Mouse (Mus musculus): ENCODE data around the gene Stx6. TPM values are rescaled to one million over a fixed set of nuclear protein-coding genes. Genes with fewer than 3 reads are reported as not detected.

Gene Stx6
- total and polyA plus RNA-seq, 3 experiments, result 19.0 to 23.0 (median 22.2) TPM

GRCm38 (mm10) chr1:155222101-155222669 lies 63.7 kb downstream of the Stx6 start:
- Histone ChIP-seq H3K9ac (ENCODE audit: low read depth, low read length) (no peak overlapping the region), H3K4me3 (no peak overlapping the region), H3K79me2 (replicated peaks; ENCODE audit: control insufficient read depth, insufficient read depth, low read length) (no peaks in the 10 kb centered on the region; the same call in 1 of the 2 replicates), H3K27ac (no peak overlapping the region), H3K4me1 (ENCODE audit: control insufficient read depth, insufficient read depth, low read length) (peaks cover 5% of the 10 kb centered on the region), H3K36me3 (ENCODE audit: control insufficient read depth, insufficient read depth, low read length) (no peaks in the 10 kb centered on the region), H3K27me3 (ENCODE audit: control insufficient read depth, insufficient read depth, low read length) (no peaks in the 10 kb centered on the region)
- no peak for TF ChIP-seq POLR2A (IDR thresholded peaks at IDR 0.05; ENCODE audit: insufficient read depth, low read depth, low read length)
- no peak for TF ChIP-seq CTCF (IDR thresholded peaks at IDR 0.05)
- TF ChIP-seq EP300 (IDR thresholded peaks at IDR 0.05; ENCODE audit: insufficient read depth, low read depth, low read length), result 0 out of 2 replicates have a peak, but pooled peaks have one; percentile 29
- WGBS, result 56% methylated on average over 11 of the region's 11 CpGs
- intact Hi-C loops (cut with DNase I), result no loop called here
- DNase-seq, result peak in 1 of 2 experiments; percentile 60

- H3K27ac ChIP-seq, result no peak overlapping the region
- H3K36me3 ChIP-seq (ENCODE audit: control insufficient read depth, insufficient read depth, low read length), result no peaks in the 10 kb centered on the region
- intact Hi-C loops (cut with DNase I), result no loop called here
- peaks cover 5% of the 10 kb centered on the region for H3K4me1 ChIP-seq (ENCODE audit: control insufficient read depth, insufficient read depth, low read length)
- H3K4me3 ChIP-seq, result no peak overlapping the region
- DNase-seq, result no peak
- no peaks in the 10 kb centered on the region for H3K27me3 ChIP-seq (ENCODE audit: control insufficient read depth, insufficient read depth, low read length)
- TF ChIP-seq CTCF (IDR thresholded peaks at IDR 0.05) (no peak), EP300 (IDR thresholded peaks at IDR 0.05; ENCODE audit: insufficient read depth, low read depth, low read length) (no peak)
- no peaks in the 10 kb centered on the region; the same call in 1 of the 2 replicates for H3K79me2 ChIP-seq (replicated peaks; ENCODE audit: control insufficient read depth, insufficient read depth, low read length)
- H3K9ac ChIP-seq (ENCODE audit: low read depth, low read length), result no peak overlapping the region
- WGBS, result 87% methylated on average over 6 of the region's 6 CpGs
Observed at GRCm38 (mm10) chr1:155223036-155223435, 64.5 kb downstream of the Stx6 start.

- Histone ChIP-seq H3K27me3 (ENCODE audit: control insufficient read depth, insufficient read depth, low read length) (no peaks in the 10 kb centered on the region), H3K9ac (ENCODE audit: low read depth, low read length) (no peak overlapping the region), H3K27ac (peak overlapping the region; percentile 24; the same call in 1 of the 2 replicates), H3K79me2 (replicated peaks; ENCODE audit: control insufficient read depth, insufficient read depth, low read length) (no peaks in the 10 kb centered on the region; the same call in 1 of the 2 replicates), H3K4me1 (ENCODE audit: control insufficient read depth, insufficient read depth, low read length) (peaks cover 5% of the 10 kb centered on the region), H3K36me3 (ENCODE audit: control insufficient read depth, insufficient read depth, low read length) (no peaks in the 10 kb centered on the region), H3K4me3 (no peak overlapping the region)
- intact Hi-C loops (cut with DNase I), result loop anchor here (1.0 kb wide), 1 partner anchor 57 kb away; no protein-coding TSS in a partner anchor
- 27% methylated on average over 16 of the region's 16 CpGs for WGBS
- TF ChIP-seq POLR2A (IDR thresholded peaks at IDR 0.05; ENCODE audit: insufficient read depth, low read depth, low read length), result no peak
- 0 out of 2 replicates have a peak, but pooled peaks have one; percentile 50 for TF ChIP-seq EP300 (IDR thresholded peaks at IDR 0.05; ENCODE audit: insufficient read depth, low read depth, low read length)
- peak; percentile 99; the same call in 1 of the 2 replicates for TF ChIP-seq CTCF (IDR thresholded peaks at IDR 0.05)
- peak; percentile 80 to 84 for DNase-seq
Observed at GRCm38 (mm10) chr1:155223849-155224554, 65.5 kb downstream of the Stx6 start.

GRCm38 (mm10) chr1:155229464-155230411 lies 71.2 kb downstream of the Stx6 start:
- no peaks in the 10 kb centered on the region for H3K36me3 ChIP-seq (ENCODE audit: control insufficient read depth, insufficient read depth, low read length)
- WGBS, result 32% methylated on average over 14 of the region's 14 CpGs
- H3K79me2 ChIP-seq (replicated peaks; ENCODE audit: control insufficient read depth, insufficient read depth, low read length), result no peaks in the 10 kb centered on the region
- peak overlapping the region; percentile 31 for H3K27ac ChIP-seq
- peak; percentile 72 to 83 for DNase-seq
- H3K27me3 ChIP-seq (ENCODE audit: control insufficient read depth, insufficient read depth, low read length), result no peaks in the 10 kb centered on the region
- no peak overlapping the region for H3K9ac ChIP-seq (ENCODE audit: low read depth, low read length)
- intact Hi-C loops (cut with DNase I), result loop anchor here (10.0 kb wide), 1 partner anchor 445 kb away; no protein-coding TSS in a partner anchor
- no peak for TF ChIP-seq CTCF (IDR thresholded peaks at IDR 0.05)
- no peak for TF ChIP-seq POLR2A (IDR thresholded peaks at IDR 0.05; ENCODE audit: insufficient read depth, low read depth, low read length)
- no peak for TF ChIP-seq EP300 (IDR thresholded peaks at IDR 0.05; ENCODE audit: insufficient read depth, low read depth, low read length)
- peaks cover 17% of the 10 kb centered on the region for H3K4me1 ChIP-seq (ENCODE audit: control insufficient read depth, insufficient read depth, low read length)
- H3K4me3 ChIP-seq, result no peak overlapping the region

GRCm38 (mm10) chr1:155232385-155232784 lies 73.9 kb downstream of the Stx6 start:
- WGBS, result 62% methylated on average over 12 of the region's 12 CpGs
- Histone ChIP-seq H3K27ac (no peak overlapping the region; the same call in 1 of the 2 replicates), H3K4me3 (no peak overlapping the region), H3K79me2 (replicated peaks; ENCODE audit: control insufficient read depth, insufficient read depth, low read length) (no peaks in the 10 kb centered on the region), H3K9ac (ENCODE audit: low read depth, low read length) (no peak overlapping the region), H3K36me3 (ENCODE audit: control insufficient read depth, insufficient read depth, low read length) (peaks cover 1% of the 10 kb centered on the region), H3K27me3 (ENCODE audit: control insufficient read depth, insufficient read depth, low read length) (no peaks in the 10 kb centered on the region), H3K4me1 (ENCODE audit: control insufficient read depth, insufficient read depth, low read length) (peaks cover 26% of the 10 kb centered on the region)
- TF ChIP-seq CTCF (IDR thresholded peaks at IDR 0.05) (no peak), EP300 (IDR thresholded peaks at IDR 0.05; ENCODE audit: insufficient read depth, low read depth, low read length) (no peak), POLR2A (IDR thresholded peaks at IDR 0.05; ENCODE audit: insufficient read depth, low read depth, low read length) (no peak)
- intact Hi-C loops (cut with DNase I), result loop anchor here (10.0 kb wide), 1 partner anchor 448 kb away; no protein-coding TSS in a partner anchor
- DNase-seq, result no peak

Data from heart, adult 2 months (tissue).